Comparison of ENCODE assay signal across 19 mouse cellular contexts in the genomic region with DNA sequence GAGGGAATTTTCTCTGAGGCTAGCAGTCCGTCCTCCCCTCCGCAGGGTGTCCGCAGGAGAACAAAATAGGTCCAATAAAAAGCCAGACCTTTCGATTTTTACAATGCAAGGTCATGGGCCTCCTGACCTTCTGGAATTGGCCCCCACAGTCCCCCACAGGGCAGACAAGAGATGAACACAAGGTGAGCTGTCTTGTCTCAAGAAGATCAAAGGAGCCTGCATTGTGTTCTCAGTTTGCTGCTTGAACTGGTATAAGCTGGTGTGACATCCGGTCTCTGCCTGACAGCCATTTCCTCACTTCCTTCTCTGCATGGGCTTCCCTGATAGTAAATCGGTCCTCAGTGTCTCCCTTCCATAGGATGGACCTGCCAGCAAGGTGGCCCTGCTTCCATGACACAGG.
DNase-seq lines count a peak whose midpoint lies in the region; ATAC-seq and TF ChIP-seq lines count a peak whose summit lies in the region.
"Had no signal": no experiment of that assay in that cellular context is flagged by ENCODE, and none has a peak within 500 bp of the region (broad histone marks: within the 10 kb centered on the region; RNA-seq: fewer than 3 reads in every experiment).

No protein-coding gene starts in this region.

- no peak for TF ChIP-seq CTCF in kidney, adult 2 months (conservative IDR thresholded peaks at IDR 0.05; ENCODE audit: insufficient read depth, insufficient read length, low read depth, low read length)

- no peaks in the 10 kb centered on the region for H3K4me1 ChIP-seq in kidney, adult 2 months (ENCODE audit: control insufficient read depth, insufficient read depth, low read length)
- H3K4me1 ChIP-seq in intestine, embryonic 16.5 days (ENCODE audit: control insufficient read depth, insufficient read depth, low read length), result no peaks in the 10 kb centered on the region

- no peaks in the 10 kb centered on the region for H3K36me3 ChIP-seq in kidney, adult 2 months (ENCODE audit: control insufficient read depth, insufficient read depth, low read length)
- no peaks in the 10 kb centered on the region for H3K36me3 ChIP-seq in splenic B cell, adult 2 months (ENCODE audit: control insufficient read depth, insufficient read depth, low read length, poor library complexity, severe bottlenecking)
- H3K36me3 ChIP-seq in intestine, embryonic 16.5 days (ENCODE audit: control insufficient read depth, insufficient read depth, low read length), result no peaks in the 10 kb centered on the region
- H3K36me3 ChIP-seq: heart, embryonic 15.5 days; hindbrain, embryonic 12.5 days; midbrain, embryonic 13.5 days had no signal

- no peak overlapping the region for H3K9ac ChIP-seq in intestine, embryonic 16.5 days (ENCODE audit: low read depth, low read length)
- H3K9ac ChIP-seq: heart, embryonic 15.5 days; hindbrain, embryonic 12.5 days; liver, embryonic 14.5 days; midbrain, embryonic 13.5 days had no signal

- WGBS in kidney, adult 2 months, result 80% methylated on average over 6 of the region's 6 CpGs
- 67% methylated on average over 6 of the region's 6 CpGs for WGBS in intestine, embryonic 16.5 days

- no peak overlapping the region for H3K27ac ChIP-seq in kidney, adult 2 months (ENCODE audit: insufficient read depth, low read depth, low read length)
- H3K27ac ChIP-seq in intestine, embryonic 16.5 days (ENCODE audit: low read length), result no peak overlapping the region
- H3K27ac ChIP-seq: heart, embryonic 15.5 days; hindbrain, embryonic 12.5 days; liver, embryonic 14.5 days; midbrain, embryonic 13.5 days had no signal

- H3K9me3 ChIP-seq in intestine, embryonic 16.5 days (ENCODE audit: control insufficient read depth, low read length), result no peaks in the 10 kb centered on the region
- H3K9me3 ChIP-seq: heart, embryonic 15.5 days; hindbrain, embryonic 12.5 days; midbrain, embryonic 13.5 days had no signal

- no peak for TF ChIP-seq POLR2A in kidney, adult 2 months (IDR thresholded peaks at IDR 0.05; ENCODE audit: low read depth, low read length)

- no peaks in the 10 kb centered on the region for H3K27me3 ChIP-seq in kidney, adult 2 months (replicated peaks; ENCODE audit: control insufficient read depth, insufficient read depth, low read length)
- no peaks in the 10 kb centered on the region for H3K27me3 ChIP-seq in splenic B cell, adult 2 months (ENCODE audit: control insufficient read depth, insufficient read depth, low read length, poor library complexity, severe bottlenecking)
- no peaks in the 10 kb centered on the region for H3K27me3 ChIP-seq in intestine, embryonic 16.5 days (replicated peaks; ENCODE audit: control insufficient read depth, insufficient read depth, low read length)
- H3K27me3 ChIP-seq: heart, embryonic 15.5 days had no signal

- no peak overlapping the region for H3K4me2 ChIP-seq in intestine, embryonic 16.5 days (ENCODE audit: low read depth, low read length)
- H3K4me2 ChIP-seq: heart, embryonic 15.5 days; hindbrain, embryonic 12.5 days; midbrain, embryonic 13.5 days had no signal

- ATAC-seq in CD4-positive, CD25-positive, alpha-beta regulatory T cell, adult 4 months, result peak; percentile 88
- ATAC-seq in intestine, embryonic 16.5 days, result no peak
- ATAC-seq: intestine, postnatal 0 days had no signal

- H3K4me3 ChIP-seq in kidney, adult 2 months (ENCODE audit: insufficient read depth, low read depth, low read length), result no peak overlapping the region
- H3K4me3 ChIP-seq in intestine, embryonic 16.5 days (ENCODE audit: low read length), result no peak overlapping the region
- H3K4me3 ChIP-seq: heart, embryonic 15.5 days; hindbrain, embryonic 12.5 days; midbrain, embryonic 13.5 days had no signal

- DNase-seq in kidney, adult 2 months, result peak; percentile 3
- DNase-seq in kidney, adult 11 months, result no peak
- peak; percentile 36 for DNase-seq in WW6 (ENCODE audit: low read depth, low spot score)
- peak; percentile 8 for DNase-seq in splenic B cell, adult 2 months (ENCODE audit: low read depth, low spot score)
- no peak for DNase-seq in cerebellum, postnatal 36 days
- DNase-seq in spleen, adult 12 weeks (ENCODE audit: low spot score), result no peak
- DNase-seq: adrenal gland, adult 8-10 months; cerebellum, adult 18-20 months; kidney, postnatal 36 days; left cerebral cortex, postnatal 4 days; lung, postnatal 10 days; right cerebral cortex, postnatal 14 days had no signal

Comparison
In these comparisons a context has a peak if more than half of its experiments do, and no peak if none do; other contexts are left out.
1. DNase-seq: peak in kidney, adult 2 months (single experiment), WW6 (single experiment) and splenic B cell, adult 2 months (single experiment); none in kidney, adult 11 months (single experiment), cerebellum, postnatal 36 days (0 of 2) and spleen, adult 12 weeks (single experiment).